Mouse (Mus musculus): Measurements from ENCODE around the gene Slc7a7. TPM values are rescaled to one million over a fixed set of nuclear protein-coding genes. Genes with fewer than 3 reads are reported as not detected.

Slc7a7 gene
- polyA plus RNA-seq (2012; rRNA removed): 9.8 and 10.9 TPM in 2 replicates

GRCm38 (mm10) chr14:54417623-54418081 lies at the start of gene Slc7a7:
Gene Slc7a7 (minus strand): TSS chr14:54417780.

DNA sequence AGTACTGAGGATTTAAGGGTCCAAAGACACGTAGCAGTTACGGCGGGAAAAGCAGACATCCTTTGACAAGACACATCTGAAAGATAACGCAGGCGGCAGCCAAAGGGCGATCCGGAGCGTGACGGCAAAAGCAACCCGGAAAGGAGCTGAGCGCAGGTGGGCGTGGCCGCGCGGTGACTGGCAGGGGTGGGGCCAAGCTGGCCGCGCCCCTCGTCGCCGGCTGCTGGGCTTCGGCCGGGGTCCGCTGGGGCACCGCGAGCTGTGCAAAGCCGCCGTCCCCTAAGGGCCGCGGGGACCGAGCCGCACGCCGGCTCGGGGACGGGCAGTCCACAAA lies 46.3 kb upstream of the Slc7a7 start, which contains the start of gene Lrp10:
Gene Lrp10 (plus strand): TSS at position 179 of the 334 bp plus-strand sequence.

DNA sequence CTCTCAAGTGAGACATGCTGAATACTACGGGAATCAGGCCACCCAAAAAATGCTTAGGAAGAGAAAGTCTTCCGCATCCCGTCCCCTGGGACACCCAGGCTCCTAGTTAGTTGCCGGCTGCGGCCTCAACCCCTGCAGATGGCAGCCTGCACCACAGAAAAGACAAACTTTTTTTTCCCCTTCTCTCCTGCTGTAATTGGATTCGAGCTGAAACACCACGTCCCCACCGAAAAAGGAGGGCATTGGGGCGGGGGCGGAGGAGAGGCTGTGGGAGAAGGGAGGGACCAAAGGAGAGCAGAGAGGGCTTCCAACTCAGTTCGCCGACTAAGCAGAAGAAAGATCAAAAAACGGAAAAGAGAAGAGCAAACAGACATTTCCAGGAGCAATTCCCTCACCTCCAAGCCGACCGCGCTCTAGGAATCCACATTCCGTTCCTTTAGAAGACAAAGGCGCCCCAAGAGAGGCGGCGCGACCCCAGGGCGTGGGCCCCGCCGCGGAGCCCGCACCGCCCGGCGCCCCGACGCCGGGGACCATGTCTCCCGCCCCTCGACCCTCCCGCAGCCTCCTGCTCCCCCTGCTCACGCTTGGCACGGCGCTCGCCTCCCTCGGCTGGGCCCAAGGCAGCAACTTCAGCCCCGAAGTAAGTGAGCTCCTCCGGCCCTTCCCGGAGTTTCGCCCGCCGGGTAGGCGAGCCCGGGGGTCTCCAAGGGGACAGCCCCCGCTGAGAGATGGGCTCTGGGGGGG lies 13.9 kb upstream of the Slc7a7 start, which contains the start of gene Mmp14:
Gene Mmp14 (plus strand): TSS at position 279 of the 744 bp plus-strand sequence.

DNA sequence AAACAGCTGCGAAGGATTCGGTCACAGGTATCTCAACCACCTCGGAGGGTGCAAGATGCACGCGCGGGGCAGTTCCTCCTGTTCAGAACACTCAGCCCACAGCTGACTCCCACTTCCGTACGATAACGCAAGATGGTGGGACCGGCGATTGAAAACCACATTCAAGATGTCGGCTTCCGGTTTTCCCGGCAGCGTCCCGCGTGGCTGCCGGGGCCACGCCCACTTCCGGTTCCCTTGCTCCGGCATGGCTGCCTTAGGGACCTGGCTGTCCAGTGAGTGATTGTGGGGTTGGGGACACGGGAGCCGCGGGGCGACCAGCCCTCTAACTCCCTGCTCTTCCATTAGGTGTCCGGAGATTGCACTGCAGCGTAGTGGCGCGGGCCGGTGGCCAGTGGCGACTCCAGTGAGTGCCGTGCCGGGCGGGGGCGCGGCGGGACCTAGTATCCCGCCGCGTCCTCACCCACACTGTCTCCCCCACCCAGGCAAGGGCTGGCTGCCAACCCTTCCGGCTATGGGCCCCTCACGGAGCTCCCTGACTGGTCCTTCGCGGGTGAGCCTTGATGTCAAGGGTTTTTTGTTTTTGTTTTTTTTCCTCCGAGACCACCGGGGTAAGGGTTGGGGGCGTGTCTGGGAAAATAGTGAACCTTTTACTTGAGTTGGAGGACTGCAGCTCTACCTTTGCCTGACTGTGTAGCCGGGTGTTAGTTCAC lies 9.3 kb upstream of the Slc7a7 start, which contains the start of gene Mrpl52:
Gene Mrpl52 (plus strand): TSS at position 221 of the 710 bp plus-strand sequence.

DNA sequence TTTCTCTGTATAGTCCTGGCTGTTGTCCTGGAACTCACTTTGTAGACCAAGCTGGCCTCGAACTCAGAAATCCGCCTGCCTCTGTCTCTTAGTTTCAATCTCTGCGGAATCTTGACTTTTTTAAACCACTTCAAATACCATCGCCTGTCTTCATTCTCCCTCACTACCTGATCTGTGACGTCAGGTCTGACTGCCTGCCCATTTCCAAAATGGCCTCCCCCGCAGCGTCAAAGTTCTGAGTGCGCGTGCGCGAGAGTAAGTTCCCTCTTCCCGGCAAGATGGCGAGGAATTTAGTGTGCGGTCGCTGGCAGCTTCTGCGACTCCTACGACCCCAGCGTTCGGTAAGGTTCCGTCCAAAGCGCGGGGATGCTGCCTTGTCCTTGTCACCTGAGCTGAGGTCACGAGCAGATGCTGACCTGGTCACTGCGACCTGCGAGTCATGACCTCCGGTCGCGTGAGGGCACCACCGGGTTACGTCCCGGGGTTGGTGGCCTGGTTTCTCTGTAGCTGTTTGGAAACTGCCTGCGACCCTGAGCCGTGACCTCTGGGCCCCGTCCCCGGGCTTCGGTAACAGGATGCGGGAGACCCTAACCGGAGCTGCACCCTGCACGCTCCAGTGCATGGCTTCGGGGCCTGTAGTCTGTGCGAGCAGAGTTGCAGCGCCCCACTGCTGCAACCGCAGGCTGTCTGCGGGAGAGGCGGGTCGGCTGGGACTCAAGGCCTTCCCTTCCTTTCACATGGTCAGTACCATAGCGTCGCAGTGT lies 56.8 kb downstream of the Slc7a7 start, which contains the start of gene Oxa1l:
Gene Oxa1l (plus strand): TSS at position 258 of the 764 bp plus-strand sequence.

Other genes starting within 250 kb of the Slc7a7 start
- gene Dad1, start 163.7 kb downstream of the Slc7a7 start, polyA plus RNA-seq (2012; rRNA removed): 187 and 201 TPM in 2 replicates
- gene Abhd4, start 163.6 kb downstream of the Slc7a7 start, polyA plus RNA-seq (2012; rRNA removed): 8.4 and 8.7 TPM in 2 replicates
- not detected in 2 replicates for gene Olfr49, start 132.8 kb downstream of the Slc7a7 start, polyA plus RNA-seq (2012; rRNA removed)
- 34.9 and 37.1 TPM in 2 replicates for gene Oxa1l, start 56.9 kb downstream of the Slc7a7 start, polyA plus RNA-seq (2012; rRNA removed)
- 152 and 163 TPM in 2 replicates for gene Mrpl52, start 9.1 kb upstream of the Slc7a7 start, polyA plus RNA-seq (2012; rRNA removed)
- 33.5 and 38.8 TPM in 2 replicates for gene Mmp14, start 13.8 kb upstream of the Slc7a7 start, polyA plus RNA-seq (2012; rRNA removed)
- gene Lrp10, start 46.4 kb upstream of the Slc7a7 start, polyA plus RNA-seq (2012; rRNA removed): 16.5 and 18.2 TPM in 2 replicates
- gene Rem2, start 58.3 kb upstream of the Slc7a7 start, polyA plus RNA-seq (2012; rRNA removed): 0.58 and 0.70 TPM in 2 replicates
- gene Prmt5, start 99.7 kb upstream of the Slc7a7 start, polyA plus RNA-seq (2012; rRNA removed): 16.9 and 17.1 TPM in 2 replicates
- gene Haus4, start 136.8 kb upstream of the Slc7a7 start, polyA plus RNA-seq (2012; rRNA removed): 15.3 and 15.4 TPM in 2 replicates
- 6.1 and 6.2 TPM in 2 replicates for gene Ajuba, start 159.8 kb upstream of the Slc7a7 start, polyA plus RNA-seq (2012; rRNA removed)
- 4.4 and 4.9 TPM in 2 replicates for gene 4931414P19Rik, start 188.2 kb upstream of the Slc7a7 start, polyA plus RNA-seq (2012; rRNA removed)
- 93.3 and 100 TPM in 2 replicates for gene Psmb5, start 200.2 kb upstream of the Slc7a7 start, polyA plus RNA-seq (2012; rRNA removed)
- gene Psmb11, start 203.7 kb upstream of the Slc7a7 start, polyA plus RNA-seq (2012; rRNA removed): not detected in 2 replicates
- gene Gm17606, start 223.2 kb upstream of the Slc7a7 start, polyA plus RNA-seq (2012; rRNA removed): not detected in 2 replicates
- gene Cdh24, start 223.6 kb upstream of the Slc7a7 start, polyA plus RNA-seq (2012; rRNA removed): 0.96 and 1.1 TPM in 2 replicates

Data from liver, embryonic 18 days (tissue).